Mouse (Mus musculus) stomach, embryonic 15.5 days (tissue): ENCODE results near the gene Fbxl3. TPM values are rescaled to one million over a fixed set of nuclear protein-coding genes. Genes with fewer than 3 reads are reported as not detected.

ENCODE experiments used
- ATAC-seq: fragments of 200-750 bp; cut with Nextera tagmentation; 2 replicates; pipeline ENCODE4 v1.8.0; 2017; ENCODE audit warnings: low read depth, moderate number of reproducible peaks, moderate TSS enrichment; ENCODE audit not compliant: insufficient read depth, low FRiP score
- H3K27ac ChIP-seq: fragments of 300-500 bp; sonication (generic); 2 replicates; pipeline ENCODE4 v1.5.1; 2015; ENCODE audit warnings: mild to moderate bottlenecking, inconsistent platforms
- H3K27me3 ChIP-seq: fragments of 300-500 bp; sonication (generic); replicated peaks from 2 replicates; pipeline ENCODE4 v1.6.1; 2015; ENCODE audit warnings: inconsistent platforms
- H3K36me3 ChIP-seq: fragments of 300-500 bp; sonication (generic); 2 replicates; pipeline ENCODE4 v1.6.1; 2015; ENCODE audit warnings: inconsistent platforms
- H3K4me1 ChIP-seq: fragments of 300-500 bp; sonication (generic); 2 replicates; pipeline ENCODE4 v1.6.1; 2015; ENCODE audit warnings: inconsistent platforms
- H3K4me2 ChIP-seq: fragments of 300-500 bp; sonication (generic); 2 replicates; pipeline ENCODE4 v1.6.1; 2015; ENCODE audit warnings: mild to moderate bottlenecking, inconsistent platforms
- H3K4me3 ChIP-seq: fragments of 300-500 bp; sonication (generic); replicated peaks from 2 replicates; pipeline ENCODE4 v1.5.1; 2015; ENCODE audit warnings: inconsistent platforms
- H3K9ac ChIP-seq: fragments of 300-500 bp; sonication (generic); 2 replicates; pipeline ENCODE4 v1.6.1; 2015; ENCODE audit warnings: inconsistent platforms
- H3K9me3 ChIP-seq: fragments of 300-500 bp; sonication (generic); 2 replicates; pipeline ENCODE4 v1.6.1; 2016; ENCODE audit warnings: inconsistent platforms
- WGBS: fragments of 180-500 bp; shearing (Covaris S2); methylation state at CpG from one replicate; pipeline ENCODE4 v1.1.7; 2015; 5-methylcytosine and 5-hydroxymethylcytosine counted together
- polyA plus RNA-seq: library from polyadenylated mRNA; unstranded; fragments of >200 nt; fragmentation: Nextera tagmentation; extraction: Ambion mirVana; gene quantifications from 2 replicates; pipeline ENCODE4 v1.2.1, GENCODE M21; 2015

The Fbxl3 gene
- polyA plus RNA-seq, 1 experiment from 2014 or later, result 24.2 TPM

DNA sequence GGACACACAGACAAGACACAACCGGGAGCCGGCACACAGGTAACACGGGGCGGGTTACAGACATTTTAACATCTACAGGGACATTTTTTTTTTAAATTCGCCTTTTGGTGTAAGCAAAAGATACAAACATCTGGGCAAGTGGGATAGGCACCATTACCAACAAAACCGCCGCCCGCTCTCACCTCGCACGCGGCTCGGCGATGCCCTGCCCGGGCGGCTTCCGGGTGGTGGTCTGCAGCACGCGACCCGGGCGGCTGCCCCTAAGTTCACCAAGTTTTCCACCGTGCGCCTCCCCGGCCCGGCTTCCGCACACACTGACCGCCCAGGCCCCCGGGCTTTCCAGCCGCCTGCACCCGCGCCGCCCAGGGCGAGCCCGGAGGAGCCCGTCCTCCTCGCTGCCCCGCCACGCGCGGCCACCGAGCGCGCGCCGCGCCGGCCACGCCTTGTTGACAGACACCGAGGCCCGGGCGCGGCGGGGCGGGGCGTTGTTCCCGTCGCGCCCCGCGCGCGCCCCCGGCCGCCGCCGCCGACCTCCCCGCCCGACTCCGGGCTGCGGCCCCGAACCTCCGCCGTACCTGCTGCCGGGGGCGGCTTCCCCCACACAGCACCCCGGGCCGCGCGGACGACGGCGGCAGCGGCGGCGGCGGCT is 655 bp downstream of the Fbxl3 start:
- H3K27me3 ChIP-seq, result no peaks in the 10 kb centered on the region
- 0 out of 2 replicates have a peak, but pooled peaks cover 3% of the 10 kb centered on the region for H3K36me3 ChIP-seq
- peaks cover 18% of the 10 kb centered on the region for H3K4me1 ChIP-seq
- peak overlapping the region; percentile 99 for H3K27ac ChIP-seq
- peak overlapping the region; percentile 93 for H3K9ac ChIP-seq
- under 1% methylated on average over 69 of the region's 86 CpGs for WGBS
- peak; percentile 84 for ATAC-seq
- H3K4me3 ChIP-seq, result peak overlapping the region; percentile 85
- H3K4me2 ChIP-seq, result peak overlapping the region; percentile 59
- H3K9me3 ChIP-seq, result no peaks in the 10 kb centered on the region

DNA sequence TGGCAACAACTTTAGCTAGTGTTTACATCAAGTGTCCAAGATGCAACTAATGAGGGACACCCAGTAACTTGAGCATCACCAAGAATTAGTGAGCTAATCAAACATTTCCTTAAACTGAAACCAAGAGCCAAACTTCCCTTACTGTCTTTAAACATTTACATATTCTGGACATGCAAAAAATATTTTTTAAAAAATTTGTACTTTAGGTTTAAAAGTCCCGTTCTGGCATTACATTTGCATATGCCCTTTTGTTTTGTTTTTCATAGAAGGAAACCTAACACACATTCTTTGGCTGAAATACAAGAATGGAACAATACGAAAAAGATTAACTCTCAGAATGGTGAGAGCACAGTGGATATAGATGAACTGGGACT is 1.2 kb downstream of the Fbxl3 start:
- Histone ChIP-seq H3K27me3 (no peaks in the 10 kb centered on the region), H3K9ac (peak overlapping the region; percentile 68; the same call in 1 of the 2 replicates), H3K9me3 (no peaks in the 10 kb centered on the region), H3K4me1 (peaks cover 19% of the 10 kb centered on the region), H3K36me3 (0 out of 2 replicates have a peak, but pooled peaks cover 3% of the 10 kb centered on the region), H3K4me2 (peak overlapping the region; percentile 59), H3K4me3 (peak overlapping the region; percentile 85), H3K27ac (peak overlapping the region; percentile 99)
- 1% methylated on average over 2 of the region's 2 CpGs for WGBS
- no peak for ATAC-seq

DNA sequence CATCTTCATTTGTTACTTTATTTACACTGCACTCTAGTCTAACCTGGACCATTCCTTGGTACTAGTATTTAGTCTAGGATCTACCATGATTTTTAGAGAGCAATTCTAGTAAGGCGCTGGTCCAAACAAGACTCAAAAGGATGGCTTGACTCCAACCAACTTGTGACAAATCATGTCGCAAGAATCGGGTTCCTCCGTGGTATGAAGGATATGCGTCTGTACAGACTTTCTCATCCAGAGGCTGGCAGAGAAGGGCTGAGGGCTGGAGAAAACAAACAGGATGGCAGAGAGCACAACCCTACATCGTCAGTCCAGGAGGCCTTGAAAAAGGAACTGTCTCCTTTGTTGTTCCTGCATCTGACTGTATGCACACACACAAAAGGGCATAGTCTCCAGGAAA is 2.7 kb downstream of the Fbxl3 start:
- Histone ChIP-seq H3K36me3 (0 out of 2 replicates have a peak, but pooled peaks cover 3% of the 10 kb centered on the region), H3K27me3 (no peaks in the 10 kb centered on the region), H3K4me2 (no peak overlapping the region), H3K4me1 (peaks cover 22% of the 10 kb centered on the region), H3K9me3 (no peaks in the 10 kb centered on the region), H3K4me3 (no peak overlapping the region), H3K9ac (no peak overlapping the region), H3K27ac (no peak overlapping the region)
- 71% methylated on average over 6 of the region's 6 CpGs for WGBS
- ATAC-seq, result no peak

DNA sequence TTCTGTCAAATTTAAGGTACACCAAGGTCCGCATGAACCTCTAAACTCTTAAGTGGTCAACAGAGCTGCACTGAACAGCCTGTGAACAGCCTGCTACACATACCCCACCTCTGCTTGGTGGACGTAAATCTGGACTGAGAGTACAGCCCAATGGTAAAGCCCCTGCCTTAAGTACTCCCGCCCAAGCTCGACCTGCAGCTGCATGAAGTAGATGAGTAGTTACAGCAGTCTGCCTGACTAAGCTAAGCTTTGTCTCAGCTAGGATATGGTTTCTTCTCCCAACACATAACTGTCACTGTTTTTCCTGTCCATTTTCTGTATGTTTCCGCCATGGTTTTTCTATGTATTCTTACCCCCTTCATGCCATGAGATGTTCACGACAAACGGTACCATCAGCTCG is 3.5 kb downstream of the Fbxl3 start:
- ATAC-seq, result no peak
- Histone ChIP-seq H3K4me3 (no peak overlapping the region), H3K9ac (no peak overlapping the region), H3K4me2 (no peak overlapping the region), H3K27ac (no peak overlapping the region), H3K27me3 (no peaks in the 10 kb centered on the region), H3K36me3 (0 out of 2 replicates have a peak, but pooled peaks cover 4% of the 10 kb centered on the region), H3K9me3 (no peaks in the 10 kb centered on the region), H3K4me1 (peaks cover 21% of the 10 kb centered on the region)
- WGBS, result 91% methylated on average over 8 of the region's 8 CpGs

DNA sequence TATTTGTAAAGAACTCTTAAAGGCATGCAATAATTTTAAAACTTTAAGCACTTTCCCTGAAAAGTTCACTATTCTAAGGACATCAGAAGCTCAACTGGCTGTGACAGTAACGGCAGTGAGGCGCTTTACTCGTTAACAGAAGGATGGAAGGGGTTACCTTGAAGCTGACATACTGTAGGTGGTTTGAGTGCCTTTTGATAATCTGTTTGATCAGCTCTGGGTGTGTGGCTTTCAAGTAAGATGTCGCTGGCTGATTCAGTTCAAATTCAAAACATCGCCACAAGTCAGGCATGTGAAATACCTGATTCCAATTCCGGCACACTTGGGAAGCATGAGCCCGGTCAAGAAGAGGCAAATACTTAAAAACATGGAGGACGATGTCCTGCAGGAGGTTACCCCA is 4.3 kb downstream of the Fbxl3 start:
- H3K4me1 ChIP-seq, result peaks cover 18% of the 10 kb centered on the region
- no peaks in the 10 kb centered on the region for H3K9me3 ChIP-seq
- no peak overlapping the region for H3K4me3 ChIP-seq
- H3K27ac ChIP-seq, result no peak overlapping the region
- H3K36me3 ChIP-seq, result 0 out of 2 replicates have a peak, but pooled peaks cover 6% of the 10 kb centered on the region
- 89% methylated on average over 8 of the region's 8 CpGs for WGBS
- H3K27me3 ChIP-seq, result no peaks in the 10 kb centered on the region
- no peak overlapping the region for H3K4me2 ChIP-seq
- no peak for ATAC-seq
- H3K9ac ChIP-seq, result no peak overlapping the region

DNA sequence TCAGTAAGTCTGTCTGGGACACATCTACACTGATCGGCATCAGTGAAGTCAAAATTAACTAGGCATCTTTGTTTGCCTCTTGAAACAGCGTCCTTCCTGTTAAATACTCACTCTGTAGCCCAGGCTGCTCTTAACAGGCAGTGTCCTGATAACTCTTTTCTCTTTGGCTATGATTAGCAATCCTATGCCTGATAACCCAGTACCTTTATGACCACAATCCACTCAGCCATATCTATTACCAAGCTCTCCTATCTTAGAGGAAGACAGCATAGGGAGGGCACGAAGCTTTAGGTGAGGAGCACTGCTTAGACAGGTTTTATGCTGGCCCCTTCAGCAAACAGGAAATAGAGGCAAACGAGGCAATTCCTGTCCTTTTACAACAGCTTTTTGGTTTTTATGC is 5.7 kb downstream of the Fbxl3 start:
- 56% methylated on average over 4 of the region's 4 CpGs for WGBS
- Histone ChIP-seq H3K9me3 (no peaks in the 10 kb centered on the region), H3K4me2 (no peak overlapping the region), H3K4me1 (peaks cover 18% of the 10 kb centered on the region), H3K27me3 (no peaks in the 10 kb centered on the region), H3K9ac (no peak overlapping the region), H3K27ac (no peak overlapping the region), H3K4me3 (no peak overlapping the region), H3K36me3 (0 out of 2 replicates have a peak, but pooled peaks cover 7% of the 10 kb centered on the region)
- ATAC-seq, result no peak

DNA sequence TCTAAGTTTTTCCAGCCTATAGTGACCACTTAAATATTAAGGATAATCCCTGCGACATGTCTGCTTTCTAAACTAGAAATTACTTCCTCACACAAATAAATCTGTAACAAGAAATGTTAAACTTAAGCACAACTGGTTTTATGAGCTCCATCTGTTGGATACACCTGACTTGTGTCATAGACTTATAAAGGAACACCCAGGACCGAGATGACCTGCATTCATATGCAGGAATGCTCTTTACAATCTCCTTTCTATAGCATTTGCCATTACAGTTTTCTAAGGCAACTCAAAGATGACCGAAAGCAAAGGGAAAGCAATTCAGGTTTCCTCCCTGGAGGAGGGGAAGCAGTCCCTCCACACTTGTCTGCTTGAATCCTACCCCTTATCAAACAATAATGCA is 6.1 kb downstream of the Fbxl3 start:
- H3K4me3 ChIP-seq, result no peak overlapping the region
- peaks cover 18% of the 10 kb centered on the region for H3K4me1 ChIP-seq
- no peaks in the 10 kb centered on the region for H3K9me3 ChIP-seq
- no peak overlapping the region for H3K9ac ChIP-seq
- H3K27me3 ChIP-seq, result no peaks in the 10 kb centered on the region
- H3K36me3 ChIP-seq, result 0 out of 2 replicates have a peak, but pooled peaks cover 8% of the 10 kb centered on the region
- ATAC-seq, result no peak
- H3K27ac ChIP-seq, result no peak overlapping the region
- 85% methylated on average over 3 of the region's 3 CpGs for WGBS
- H3K4me2 ChIP-seq, result no peak overlapping the region

DNA sequence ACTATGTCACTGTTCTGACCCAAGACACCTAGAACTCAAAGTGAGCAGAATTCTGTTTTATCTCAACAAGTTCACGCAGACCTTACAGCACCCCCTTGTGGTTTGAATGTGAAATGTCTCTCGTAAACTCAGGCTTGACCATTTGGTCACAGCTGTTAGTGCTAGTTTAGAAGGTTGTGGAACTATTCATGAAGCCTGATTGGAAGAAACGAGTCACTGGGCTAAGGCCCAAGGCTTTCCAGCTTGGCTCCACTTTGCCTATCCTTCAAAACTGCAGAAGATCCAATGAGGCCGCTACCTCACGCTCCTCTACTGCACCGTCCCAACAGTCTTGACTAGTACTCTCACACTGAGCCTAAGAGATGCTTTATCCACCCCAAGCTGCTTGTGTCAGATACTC is 10.7 kb downstream of the Fbxl3 start:
- H3K4me2 ChIP-seq, result no peak overlapping the region
- no peak overlapping the region for H3K4me3 ChIP-seq
- peaks cover 8% of the 10 kb centered on the region; the same call in 1 of the 2 replicates for H3K4me1 ChIP-seq
- peaks cover 23% of the 10 kb centered on the region for H3K36me3 ChIP-seq
- peak; percentile 11 for ATAC-seq
- 66% methylated on average over 6 of the region's 6 CpGs for WGBS
- H3K9ac ChIP-seq, result no peak overlapping the region
- no peaks in the 10 kb centered on the region for H3K9me3 ChIP-seq
- no peak overlapping the region for H3K27ac ChIP-seq
- H3K27me3 ChIP-seq, result no peaks in the 10 kb centered on the region

DNA sequence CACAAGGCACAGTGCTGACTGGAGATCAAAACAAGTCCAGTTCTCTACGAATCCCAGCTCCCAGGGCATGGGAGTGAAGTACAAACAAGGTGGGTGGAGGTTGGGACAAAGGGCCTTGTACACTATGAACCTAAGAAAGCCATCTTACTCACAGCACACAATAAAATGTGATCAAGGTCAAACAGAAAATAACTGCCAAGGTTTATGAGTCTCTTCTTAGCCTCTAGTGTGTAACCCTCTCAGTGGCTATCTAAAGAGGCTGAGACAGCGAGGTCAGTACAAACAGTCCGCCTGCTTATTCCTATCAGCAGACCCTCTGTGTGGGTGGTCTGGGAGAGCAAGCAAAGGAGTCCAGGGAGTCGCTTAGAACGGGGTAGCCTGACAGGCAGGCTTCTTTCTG is 11.5 kb downstream of the Fbxl3 start:
- Histone ChIP-seq H3K4me2 (no peak overlapping the region), H3K4me1 (peaks cover 8% of the 10 kb centered on the region; the same call in 1 of the 2 replicates), H3K4me3 (no peak overlapping the region), H3K27me3 (no peaks in the 10 kb centered on the region), H3K27ac (no peak overlapping the region), H3K36me3 (peaks cover 27% of the 10 kb centered on the region), H3K9ac (no peak overlapping the region), H3K9me3 (no peaks in the 10 kb centered on the region)
- WGBS, result 65% methylated on average over 5 of the region's 5 CpGs
- no peak for ATAC-seq

DNA sequence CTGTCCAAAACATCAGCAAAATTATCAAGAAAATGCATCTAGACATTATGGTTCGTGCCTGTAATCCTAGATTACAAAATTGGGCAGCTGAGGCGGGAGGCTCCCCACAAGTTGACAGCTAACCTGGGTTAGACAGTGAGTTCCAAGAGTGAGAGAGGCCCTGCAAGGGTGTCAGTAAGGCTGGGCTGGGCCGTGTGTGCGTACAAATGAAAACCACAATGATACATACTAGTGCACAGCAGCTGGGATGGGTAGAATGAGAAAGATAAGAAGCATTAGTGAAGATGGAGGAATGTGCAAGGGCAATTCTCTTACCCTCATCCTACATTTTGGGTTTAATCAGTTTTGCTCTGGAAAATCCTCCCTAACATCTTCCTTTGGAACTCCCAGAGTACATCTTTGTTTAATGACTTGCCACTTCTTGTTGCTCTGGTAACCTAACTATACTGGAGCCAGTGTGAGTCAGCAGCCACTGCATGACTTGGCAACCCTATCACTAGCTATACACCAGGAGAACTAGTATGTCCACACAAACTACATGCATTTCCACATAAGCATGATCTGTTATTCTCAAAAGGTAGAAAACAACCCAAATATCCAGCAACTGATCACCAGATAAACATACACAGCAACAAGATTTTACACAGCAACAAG is 12.6 kb downstream of the Fbxl3 start:
- H3K4me3 ChIP-seq, result no peak overlapping the region
- no peak overlapping the region for H3K9ac ChIP-seq
- peaks cover 3% of the 10 kb centered on the region; the same call in 1 of the 2 replicates for H3K4me1 ChIP-seq
- H3K9me3 ChIP-seq, result no peaks in the 10 kb centered on the region
- no peak overlapping the region for H3K4me2 ChIP-seq
- H3K27ac ChIP-seq, result no peak overlapping the region
- 80% methylated on average over 4 of the region's 4 CpGs for WGBS
- H3K27me3 ChIP-seq, result no peaks in the 10 kb centered on the region
- H3K36me3 ChIP-seq, result peaks cover 30% of the 10 kb centered on the region
- ATAC-seq, result peak; percentile 88

DNA sequence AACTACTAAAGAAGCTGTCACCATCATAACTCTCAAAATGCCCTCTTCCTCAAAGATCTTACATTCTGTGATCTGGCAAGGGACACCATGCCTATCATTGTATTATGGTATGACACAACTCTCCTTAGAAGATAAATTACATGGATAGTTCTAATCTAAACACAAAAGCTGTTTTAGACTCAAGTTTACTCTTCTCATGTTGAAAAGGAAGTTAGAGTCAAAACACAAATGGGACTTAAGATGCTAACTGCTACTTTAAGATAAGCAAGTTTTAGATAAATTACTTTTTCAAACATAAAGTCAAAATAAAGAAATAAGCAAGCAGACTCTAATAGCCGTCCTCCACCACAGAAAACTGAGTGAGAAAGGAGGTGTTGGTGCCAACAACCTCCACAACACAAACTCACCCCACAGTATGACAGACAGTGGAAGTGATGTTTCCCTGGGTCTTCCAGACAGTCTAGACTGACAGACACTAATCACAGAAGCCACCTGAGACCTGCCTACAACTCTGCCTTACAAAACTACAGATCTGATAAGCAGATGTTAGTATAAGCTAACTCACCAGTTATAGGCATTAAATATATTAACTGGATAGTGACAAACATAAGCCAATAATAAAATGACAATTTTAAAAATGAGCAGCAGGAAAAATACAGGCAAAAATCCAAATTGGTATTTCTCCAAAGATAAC is 13.4 kb downstream of the Fbxl3 start:
- Histone ChIP-seq H3K36me3 (peaks cover 30% of the 10 kb centered on the region), H3K4me2 (no peak overlapping the region), H3K4me1 (no peaks in the 10 kb centered on the region), H3K4me3 (no peak overlapping the region), H3K9me3 (no peaks in the 10 kb centered on the region), H3K27me3 (no peaks in the 10 kb centered on the region), H3K27ac (no peak overlapping the region), H3K9ac (no peak overlapping the region)
- WGBS, result 42% methylated on average over 1 of the region's 1 CpGs
- ATAC-seq, result no peak
